Comparison of ENCODE assay signal across 9 mouse cellular contexts in the genomic region with DNA sequence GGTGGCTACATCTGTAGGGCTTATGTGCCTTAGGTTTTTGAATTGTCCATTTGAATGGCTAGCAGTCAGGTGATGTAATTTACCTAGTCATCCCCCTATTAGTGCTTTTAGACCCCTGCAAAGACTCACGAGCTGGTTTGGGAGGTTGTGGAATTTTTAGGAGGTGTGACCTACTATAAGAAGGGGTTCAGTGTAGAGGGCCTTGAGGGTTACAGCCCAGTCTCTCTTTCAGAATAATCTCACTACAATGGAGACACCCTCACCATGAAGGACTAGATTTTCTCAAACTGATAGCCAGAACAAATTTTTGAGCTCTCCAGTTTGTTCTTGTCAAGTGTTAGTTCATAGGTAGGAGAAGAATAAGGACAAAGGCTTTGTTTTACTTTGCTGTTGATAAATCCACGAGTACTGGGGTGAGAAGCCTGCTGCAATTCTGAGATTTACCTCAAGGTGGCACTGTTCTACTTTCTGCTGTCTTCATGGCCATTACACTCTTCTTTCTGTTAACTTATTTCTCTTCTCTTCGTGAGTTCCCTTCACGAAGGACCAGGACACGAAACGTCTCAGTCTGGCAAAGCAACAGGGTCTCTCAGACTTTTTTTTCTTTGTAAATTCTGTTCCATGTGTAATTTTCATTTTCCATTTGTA. TPM values are rescaled to one million over a fixed set of nuclear protein-coding genes. Genes with fewer than 3 reads are reported as not detected.
DNase-seq lines count a peak whose midpoint lies in the region; ATAC-seq lines count a peak whose summit lies in the region.
"Had no signal": no experiment of that assay in that cellular context is flagged by ENCODE, and none has a peak within 500 bp of the region (broad histone marks: within the 10 kb centered on the region; RNA-seq: fewer than 3 reads in every experiment).

No protein-coding gene starts in this region.

- no peaks in the 10 kb centered on the region for H3K36me3 ChIP-seq in liver, embryonic 11.5 days (ENCODE audit: control insufficient read depth, insufficient read depth, low read length)
- H3K36me3 ChIP-seq in hindbrain, embryonic 15.5 days, result no peaks in the 10 kb centered on the region
- no peaks in the 10 kb centered on the region for H3K36me3 ChIP-seq in neural tube, embryonic 11.5 days (ENCODE audit: control insufficient read depth, insufficient read depth, low read length)

- DNase-seq in liver, result peak; percentile 22
- no peak for DNase-seq in liver, embryonic 11.5 days (ENCODE audit: low spot score)
- peak; percentile 81 for DNase-seq in adrenal gland, postnatal 10 days
- DNase-seq in embryo, embryonic 9.5 days (ENCODE audit: extremely low spot score), result peak; percentile 61
- DNase-seq in left cerebral cortex, postnatal 14 days (ENCODE audit: low spot score in 2 of 2), result peak; percentile 87 to 94
- peak; percentile 63 for DNase-seq in neural tube, embryonic 11.5 days (ENCODE audit: low spot score)

- H3K27ac ChIP-seq in liver, embryonic 11.5 days (ENCODE audit: low read depth, low read length), result no peak overlapping the region
- no peak overlapping the region for H3K27ac ChIP-seq in hindbrain, embryonic 15.5 days (replicated peaks)
- no peak overlapping the region for H3K27ac ChIP-seq in neural tube, embryonic 11.5 days (ENCODE audit: low read depth, low read length)

- no peak overlapping the region for H3K9ac ChIP-seq in liver, embryonic 11.5 days (ENCODE audit: low read depth, low read length)
- H3K9ac ChIP-seq in hindbrain, embryonic 15.5 days, result no peak overlapping the region
- H3K9ac ChIP-seq in neural tube, embryonic 11.5 days (ENCODE audit: low read length), result no peak overlapping the region

- H3K9me3 ChIP-seq in liver, embryonic 11.5 days (ENCODE audit: control insufficient read depth, low read length), result no peaks in the 10 kb centered on the region
- no peaks in the 10 kb centered on the region for H3K9me3 ChIP-seq in hindbrain, embryonic 15.5 days
- no peaks in the 10 kb centered on the region for H3K9me3 ChIP-seq in neural tube, embryonic 11.5 days (ENCODE audit: control insufficient read depth, low read length)

- WGBS in liver, embryonic 11.5 days, result 46% methylated on average over 6 of the region's 6 CpGs
- WGBS in hindbrain, embryonic 15.5 days, result 30% methylated on average over 6 of the region's 6 CpGs
- 48% methylated on average over 6 of the region's 6 CpGs for WGBS in neural tube, embryonic 11.5 days

- ATAC-seq in liver, embryonic 11.5 days (replicated peaks; ENCODE audit: low FRiP score), result no peak
- peak; percentile 71; the same call in 1 of the 2 replicates for ATAC-seq in hindbrain, embryonic 15.5 days (ENCODE audit: low FRiP score, low read depth)
- no peak for ATAC-seq in neural tube, embryonic 11.5 days (ENCODE audit: insufficient read depth, low FRiP score, low TSS enrichment)
- ATAC-seq in erythroid progenitor cell, adult 5-6 weeks (replicated peaks; ENCODE audit: low FRiP score, poor library complexity, severe bottlenecking), result no peak

- H3K27me3 ChIP-seq in liver, embryonic 11.5 days (replicated peaks; ENCODE audit: control insufficient read depth, insufficient read depth, low read length), result no peaks in the 10 kb centered on the region
- H3K27me3 ChIP-seq in hindbrain, embryonic 15.5 days, result no peaks in the 10 kb centered on the region
- H3K27me3 ChIP-seq in neural tube, embryonic 11.5 days (ENCODE audit: control insufficient read depth, insufficient read depth, low read length), result no peaks in the 10 kb centered on the region

- intact Hi-C loops in left cerebral cortex, postnatal 14 days (cut with DNase I), result loop anchor here (5.0 to 10.0 kb wide), 3 partner anchors 171 to 1181 kb away; partner anchors contain the start of gene Gabrg3

- no peak overlapping the region for H3K4me3 ChIP-seq in liver, embryonic 11.5 days (ENCODE audit: low read depth, low read length)
- H3K4me3 ChIP-seq in hindbrain, embryonic 15.5 days, result no peak overlapping the region
- no peak overlapping the region for H3K4me3 ChIP-seq in neural tube, embryonic 11.5 days (ENCODE audit: low read depth, low read length)
- H3K4me3 ChIP-seq: erythroblast, embryonic 14.5 days had no signal

- H3K4me2 ChIP-seq in liver, embryonic 11.5 days, result no peak overlapping the region
- H3K4me2 ChIP-seq in hindbrain, embryonic 15.5 days, result no peak overlapping the region
- no peak overlapping the region for H3K4me2 ChIP-seq in neural tube, embryonic 11.5 days (ENCODE audit: low read depth)

- no peaks in the 10 kb centered on the region for H3K4me1 ChIP-seq in liver, embryonic 11.5 days (replicated peaks; ENCODE audit: control insufficient read depth, insufficient read depth, low read length)
- no peaks in the 10 kb centered on the region for H3K4me1 ChIP-seq in hindbrain, embryonic 15.5 days (replicated peaks)
- H3K4me1 ChIP-seq in neural tube, embryonic 11.5 days (ENCODE audit: control insufficient read depth, insufficient read depth, low read length), result no peaks in the 10 kb centered on the region

RNA-seq across cellular contexts. Expression of gene Oca2, which starts 52.0 kb away (rescaled TPM):
- 0.08 TPM in 1 of 2 replicates, not detected in the other for polyA plus RNA-seq in liver, embryonic 11.5 days (2014; fragmentation: Nextera tagmentation; extraction: Ambion mirVana)
- 1 to 10 TPM; 7.5 to 8.1 TPM for total RNA-seq in adrenal gland, postnatal 10 days (2021)
- 0.90 and 1.6 TPM in 2 replicates for polyA plus RNA-seq in hindbrain, embryonic 15.5 days (2015; fragmentation: Nextera tagmentation; extraction: Ambion mirVana)
- total RNA-seq in left cerebral cortex, postnatal 14 days (2021), result under 1 TPM; 0.53 to 0.72 TPM
- polyA plus RNA-seq in neural tube, embryonic 11.5 days (2014; fragmentation: Nextera tagmentation; extraction: Ambion mirVana), result 0.09 TPM in 2 replicates
- not detected in 2 replicates for total RNA-seq in erythroid progenitor cell, adult 5-6 weeks (2015; ENCODE audit: low replicate concordance)
- total RNA-seq in erythroid progenitor cell, adult 5-6 weeks (2017; ENCODE audit: low replicate concordance), result not detected in 2 replicates
- polyA plus RNA-seq: erythroblast, embryonic 14.5 days had no signal

Comparison
In these comparisons a context has a peak if more than half of its experiments do, and no peak if none do; other contexts are left out.
1. RNA of gene Oca2, which starts 52.0 kb away (total RNA-seq): 7.5 to 8.1 TPM in adrenal gland, postnatal 10 days; 0.53 to 0.72 TPM in left cerebral cortex, postnatal 14 days and not detected in erythroid progenitor cell, adult 5-6 weeks; every median in the first group is over 4 times any median in the second.